In the genomic region with DNA sequence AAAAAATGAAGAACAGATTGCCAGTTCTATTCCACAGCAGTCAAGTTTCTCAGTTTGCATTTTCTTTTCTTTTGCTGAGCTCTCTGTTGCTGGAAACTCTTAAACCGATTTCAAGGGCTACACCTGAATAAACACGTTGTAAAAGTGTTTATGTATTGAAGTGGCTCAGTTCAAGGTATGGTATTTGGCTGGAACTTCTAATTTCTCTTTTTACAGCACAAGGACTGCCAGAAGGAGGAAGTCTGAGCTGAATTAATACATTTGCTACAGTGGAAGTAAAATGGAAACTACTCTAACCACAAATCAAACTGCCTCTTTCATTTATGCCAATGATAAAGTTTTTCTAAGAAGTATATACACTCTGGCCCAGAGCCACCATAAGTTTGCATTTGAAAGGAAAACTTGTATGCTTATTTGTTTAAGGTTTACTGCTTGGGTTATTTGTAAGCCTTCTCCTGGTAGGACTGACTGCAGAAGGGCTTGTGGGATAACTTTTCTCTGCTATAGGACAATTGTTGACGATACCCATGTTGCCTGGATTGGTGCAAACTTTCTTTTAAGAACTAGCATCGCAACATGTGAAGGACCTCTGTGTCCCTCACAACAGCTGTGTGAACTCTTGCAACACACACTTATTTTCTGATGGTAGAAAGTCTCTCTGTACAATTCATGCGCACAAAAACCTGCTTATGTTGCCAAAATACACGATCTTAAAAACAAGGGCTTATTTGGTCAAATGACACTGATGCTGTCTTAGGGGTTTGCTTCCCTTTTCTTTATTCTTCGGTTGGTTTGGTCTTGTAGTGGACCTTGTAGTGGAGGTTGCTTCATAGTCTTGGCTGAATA, we compare ENCODE assay signal across 21 mouse cellular contexts.
DNase-seq lines count a peak whose midpoint lies in the region; ATAC-seq and TF ChIP-seq lines count a peak whose summit lies in the region.
"Had no signal": no experiment of that assay in that cellular context is flagged by ENCODE, and none has a peak within 500 bp of the region (broad histone marks: within the 10 kb centered on the region; RNA-seq: fewer than 3 reads in every experiment).

No protein-coding gene starts in this region.

- H3K9ac ChIP-seq in embryonic facial prominence, embryonic 13.5 days = no peak overlapping the region
- H3K9ac ChIP-seq in limb, embryonic 12.5 days (replicated peaks) = no peak overlapping the region
- H3K9ac ChIP-seq in heart, adult 2 months (ENCODE audit: low read depth, low read length) = no peak overlapping the region
- H3K9ac ChIP-seq: stomach, embryonic 15.5 days had no signal

- TF ChIP-seq EP300 in heart, adult 2 months (IDR thresholded peaks at IDR 0.05; ENCODE audit: insufficient read depth, low read depth, low read length) = no peak

- TF ChIP-seq CTCF in heart, adult 2 months (IDR thresholded peaks at IDR 0.05) = no peak

- H3K27ac ChIP-seq in embryonic facial prominence, embryonic 13.5 days = peak overlapping the region; percentile 58
- peak overlapping the region; percentile 75 for H3K27ac ChIP-seq in limb, embryonic 12.5 days
- H3K27ac ChIP-seq in heart, adult 2 months = no peak overlapping the region
- H3K27ac ChIP-seq: heart, embryonic 10.5 days; stomach, embryonic 15.5 days had no signal

- H3K27me3 ChIP-seq in embryonic facial prominence, embryonic 13.5 days = no peaks in the 10 kb centered on the region
- H3K27me3 ChIP-seq in limb, embryonic 12.5 days = no peaks in the 10 kb centered on the region
- H3K27me3 ChIP-seq in heart, adult 2 months (ENCODE audit: control insufficient read depth, insufficient read depth, low read length) = no peaks in the 10 kb centered on the region
- H3K27me3 ChIP-seq: stomach, embryonic 15.5 days had no signal

- no peaks in the 10 kb centered on the region for H3K9me3 ChIP-seq in embryonic facial prominence, embryonic 13.5 days
- H3K9me3 ChIP-seq in limb, embryonic 12.5 days = no peaks in the 10 kb centered on the region
- H3K9me3 ChIP-seq: heart, embryonic 10.5 days; stomach, embryonic 15.5 days had no signal

- peak; percentile 5 for DNase-seq in A20 (ENCODE audit: low read depth, low spot score)
- DNase-seq in lung, postnatal 10 days = peak; percentile 43
- no peak for DNase-seq in adrenal gland, postnatal 14 days
- no peak for DNase-seq in embryo, embryonic 10.5 days (ENCODE audit: low spot score)
- DNase-seq in heart, adult 2 months = no peak
- DNase-seq: adrenal gland, adult 8-10 months; cerebellum, adult 11-12 months; cerebellum, postnatal 14 days; embryo, embryonic 11 days; gastrocnemius, postnatal 36 days; kidney, adult 8-10 months; kidney, postnatal 36 days; retina, postnatal 1 day had no signal

- no peaks in the 10 kb centered on the region for H3K36me3 ChIP-seq in embryonic facial prominence, embryonic 13.5 days
- H3K36me3 ChIP-seq in limb, embryonic 12.5 days = no peaks in the 10 kb centered on the region
- H3K36me3 ChIP-seq in heart, adult 2 months (ENCODE audit: control insufficient read depth, insufficient read depth, low read length) = no peaks in the 10 kb centered on the region
- H3K36me3 ChIP-seq: stomach, embryonic 15.5 days had no signal

- 0 out of 2 replicates have a peak, but pooled peaks have one; percentile 67 for ATAC-seq in embryonic facial prominence, embryonic 13.5 days (ENCODE audit: insufficient number of reproducible peaks, insufficient read depth, low FRiP score, low TSS enrichment, low read depth)
- ATAC-seq in limb, embryonic 12.5 days (ENCODE audit: insufficient number of reproducible peaks, insufficient read depth, low FRiP score, low TSS enrichment, low read depth) = peak; percentile 87; the same call in 1 of the 2 replicates
- ATAC-seq in monocyte, adult 5-6 weeks (replicated peaks; ENCODE audit: insufficient number of reproducible peaks, low FRiP score, low TSS enrichment, poor library complexity, severe bottlenecking) = no peak
- ATAC-seq: forebrain, embryonic 14.5 days had no signal

- no peak overlapping the region for H3K4me2 ChIP-seq in embryonic facial prominence, embryonic 13.5 days
- H3K4me2 ChIP-seq in limb, embryonic 12.5 days = no peak overlapping the region
- H3K4me2 ChIP-seq: liver, embryonic 11.5 days; midbrain, embryonic 11.5 days; stomach, embryonic 15.5 days had no signal

- no peaks in the 10 kb centered on the region for H3K79me2 ChIP-seq in heart, adult 2 months (replicated peaks; ENCODE audit: control insufficient read depth, insufficient read depth, low read length)

- no peaks in the 10 kb centered on the region for H3K4me1 ChIP-seq in embryonic facial prominence, embryonic 13.5 days
- H3K4me1 ChIP-seq in limb, embryonic 12.5 days (replicated peaks) = peaks cover 7% of the 10 kb centered on the region
- H3K4me1 ChIP-seq in heart, adult 2 months (ENCODE audit: control insufficient read depth, insufficient read depth, low read length) = no peaks in the 10 kb centered on the region
- H3K4me1 ChIP-seq: heart, embryonic 10.5 days; stomach, embryonic 15.5 days had no signal

- TF ChIP-seq POLR2A in heart, adult 2 months (IDR thresholded peaks at IDR 0.05; ENCODE audit: insufficient read depth, low read depth, low read length) = no peak

- H3K4me3 ChIP-seq in embryonic facial prominence, embryonic 13.5 days = no peak overlapping the region
- H3K4me3 ChIP-seq in limb, embryonic 12.5 days (replicated peaks) = no peak overlapping the region
- H3K4me3 ChIP-seq in heart, adult 2 months = no peak overlapping the region
- H3K4me3 ChIP-seq: heart, embryonic 10.5 days; stomach, embryonic 15.5 days had no signal

- WGBS in embryonic facial prominence, embryonic 13.5 days = 66% methylated on average over 7 of the region's 7 CpGs
- 58% methylated on average over 7 of the region's 7 CpGs for WGBS in limb, embryonic 12.5 days
- 74% methylated on average over 7 of the region's 7 CpGs for WGBS in heart, adult 2 months

- intact Hi-C loops in heart, adult 2 months (cut with DNase I) = no loop called here

Comparison
In these comparisons a context has a peak if more than half of its experiments do, and no peak if none do; other contexts are left out.
1. DNase-seq: peak in A20 (single experiment) and lung, postnatal 10 days (single experiment); none in adrenal gland, postnatal 14 days (single experiment), embryo, embryonic 10.5 days (single experiment) and heart, adult 2 months (0 of 2).